Mouse (Mus musculus) adrenal gland, postnatal 25 days (tissue): ENCODE data around the gene Nr2c1. TPM values are rescaled to one million over a fixed set of nuclear protein-coding genes. Genes with fewer than 3 reads are reported as not detected.
A peak's percentile ranks its signal among the peaks of the same experiment; 100 is the strongest.

Experiments used
- DNase-seq: peaks from one replicate; pipeline ENCODE4 v3.0.0; 2021; ENCODE audit warnings: mixed read lengths
- total RNA-seq: library from RNA; stranded (reverse); gene quantifications from 2 replicates; pipeline ENCODE4 v1.2.3, GENCODE M21; 2021

Nr2c1 gene
- total RNA-seq, 1 experiment from 2014 or later = 17.9 TPM

DNA sequence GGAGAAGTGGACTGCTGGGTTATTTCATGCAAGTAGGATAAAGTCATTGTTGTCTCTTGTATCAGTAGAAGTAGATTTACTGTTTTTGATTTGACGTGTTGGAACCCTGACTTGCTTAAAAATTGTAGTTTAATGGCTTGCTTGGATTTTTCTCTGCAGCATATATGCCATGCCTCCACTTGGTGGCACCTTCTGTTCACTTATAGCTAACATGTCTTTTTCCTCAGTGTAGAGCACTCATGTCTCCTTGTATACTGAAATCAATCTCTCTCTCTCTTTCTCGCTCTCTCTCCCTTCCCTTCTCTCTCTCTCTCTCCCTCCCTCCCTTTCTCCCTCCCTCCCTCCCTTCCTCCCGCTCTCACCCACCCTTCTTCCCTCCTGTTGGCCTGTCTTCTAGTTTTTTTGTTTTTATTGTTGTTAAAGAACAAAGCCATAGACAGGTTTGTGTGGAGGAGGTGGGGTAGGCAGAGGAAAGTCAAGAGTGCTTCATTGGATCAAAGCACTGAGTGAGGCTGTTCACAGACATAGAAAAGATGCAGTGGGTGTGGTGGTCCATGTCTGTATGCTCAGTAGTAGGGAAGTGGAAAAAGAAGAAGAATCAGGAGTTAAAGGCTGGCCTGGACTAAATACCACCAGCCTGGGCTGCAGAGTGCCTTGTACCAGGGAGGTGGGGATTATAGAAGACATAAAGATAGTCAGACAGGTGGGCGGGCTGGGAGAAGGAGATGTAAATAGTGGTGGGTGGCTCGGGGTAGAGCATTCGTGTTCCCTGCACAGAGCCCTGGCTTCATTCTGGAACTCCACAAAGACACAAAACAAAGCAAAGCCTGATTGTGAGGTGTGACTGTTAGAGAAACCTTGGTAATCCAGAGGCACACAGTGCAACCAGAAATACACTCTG, 63.1 kb downstream of the Nr2c1 start:
- DNase-seq = no peak

DNA sequence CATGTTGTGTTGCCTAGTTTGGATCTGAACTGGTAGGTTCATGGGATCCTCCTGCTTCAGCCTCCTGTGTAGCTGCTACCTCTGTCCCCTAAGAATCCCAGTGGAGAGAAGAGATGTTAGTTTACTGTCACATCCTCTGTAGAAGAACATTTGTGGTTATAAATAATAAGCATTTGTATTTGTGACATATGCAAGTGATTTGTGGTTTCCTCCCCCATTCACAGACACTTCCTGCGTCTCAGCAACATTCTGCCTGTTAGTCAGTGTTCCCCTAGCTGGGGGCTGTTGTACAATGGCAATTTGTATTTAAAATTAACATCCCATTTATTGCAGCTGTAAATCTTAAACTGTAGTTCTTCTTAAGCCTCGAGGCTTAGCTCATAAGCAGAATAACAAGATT, 63.9 kb downstream of the Nr2c1 start:
- no peak for DNase-seq

GRCm38 (mm10) chr10:94225026-94225750, 77.4 kb downstream of the Nr2c1 start:
- DNase-seq = no peak

GRCm38 (mm10) chr10:94230172-94230981, 82.6 kb downstream of the Nr2c1 start:
- DNase-seq = peak; percentile 18

DNA sequence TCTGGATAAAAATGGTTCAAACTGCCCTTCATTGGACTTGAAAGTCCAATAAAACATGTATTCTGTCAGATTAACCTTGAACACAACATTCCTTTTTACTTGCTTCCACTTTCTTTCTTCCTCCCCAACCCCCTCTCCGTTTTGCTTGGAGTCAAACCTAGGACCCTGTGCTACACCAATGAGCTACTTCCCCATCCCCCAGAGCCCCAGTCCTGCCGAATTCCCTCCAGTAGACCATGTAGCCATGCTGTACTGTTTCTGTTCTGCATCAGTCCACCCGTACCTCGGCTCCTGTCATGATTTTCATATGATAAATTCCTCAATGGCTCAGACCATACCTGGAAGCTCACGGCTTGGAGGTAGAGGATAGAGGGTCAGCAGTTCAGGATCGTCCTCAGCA, 83.2 kb downstream of the Nr2c1 start:
- no peak for DNase-seq

DNA sequence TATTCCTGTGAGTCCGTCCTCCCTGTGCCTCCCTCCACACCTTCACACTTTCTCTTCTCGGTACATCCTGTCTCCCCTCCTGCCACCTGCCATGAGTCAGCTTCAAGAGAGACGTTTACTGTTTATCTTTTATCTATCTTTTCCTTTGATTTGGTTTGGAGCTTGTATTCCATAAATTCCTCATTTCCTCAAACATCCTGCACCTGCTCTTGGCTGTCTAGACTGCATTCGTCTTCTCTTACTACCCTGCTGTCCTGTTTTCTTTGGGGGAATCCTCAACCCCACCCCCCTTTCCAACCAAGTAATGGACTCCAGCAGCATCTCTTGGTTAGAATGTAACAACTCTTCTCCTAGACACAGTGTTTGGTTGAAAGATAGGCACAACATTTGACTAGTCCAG, 87.4 kb downstream of the Nr2c1 start:
- DNase-seq = no peak

DNA sequence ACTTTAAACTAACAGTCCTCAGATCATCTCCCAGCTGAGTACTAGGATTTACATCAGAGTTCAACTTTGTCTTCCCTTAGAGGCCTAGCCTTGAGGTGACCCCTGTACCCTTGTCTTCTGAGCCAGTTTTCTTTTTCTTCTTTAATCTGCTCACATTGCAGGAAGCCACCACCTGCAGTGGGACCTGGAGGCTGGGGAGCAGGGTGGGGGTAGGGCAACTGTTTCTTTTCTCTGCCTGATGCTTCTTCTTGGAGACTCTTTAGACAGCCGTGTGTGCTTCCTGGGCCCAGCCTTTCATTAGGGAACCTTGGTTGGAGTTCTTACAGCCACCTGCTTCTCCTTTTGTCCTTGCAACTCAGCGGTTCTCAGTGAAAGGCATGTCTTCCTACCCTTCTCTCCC, 93.5 kb downstream of the Nr2c1 start:
- DNase-seq = no peak

Other genes starting within 250 kb of the Nr2c1 start
- 16.8 and 24.9 TPM in 2 replicates for gene Vezt, start 112.2 kb upstream of the Nr2c1 start, total RNA-seq
- gene Fgd6, start 112.0 kb upstream of the Nr2c1 start, total RNA-seq = 6.3 and 8.4 TPM in 2 replicates
- 316 and 367 TPM in 2 replicates for gene Ndufa12, start 50.7 kb downstream of the Nr2c1 start, total RNA-seq
- not detected in 2 replicates for gene Gm4792, start 150.7 kb downstream of the Nr2c1 start, total RNA-seq
- 13.2 and 13.6 TPM in 2 replicates for gene Tmcc3, start 163.9 kb downstream of the Nr2c1 start, total RNA-seq